Mouse (Mus musculus): ENCODE results near the gene Gp5. TPM values are rescaled to one million over a fixed set of nuclear protein-coding genes. Genes with fewer than 3 reads are reported as not detected.

Gp5 gene
- total RNA-seq, 2 experiments from 2014 or later: 0.36 to 0.49 TPM

DNA sequence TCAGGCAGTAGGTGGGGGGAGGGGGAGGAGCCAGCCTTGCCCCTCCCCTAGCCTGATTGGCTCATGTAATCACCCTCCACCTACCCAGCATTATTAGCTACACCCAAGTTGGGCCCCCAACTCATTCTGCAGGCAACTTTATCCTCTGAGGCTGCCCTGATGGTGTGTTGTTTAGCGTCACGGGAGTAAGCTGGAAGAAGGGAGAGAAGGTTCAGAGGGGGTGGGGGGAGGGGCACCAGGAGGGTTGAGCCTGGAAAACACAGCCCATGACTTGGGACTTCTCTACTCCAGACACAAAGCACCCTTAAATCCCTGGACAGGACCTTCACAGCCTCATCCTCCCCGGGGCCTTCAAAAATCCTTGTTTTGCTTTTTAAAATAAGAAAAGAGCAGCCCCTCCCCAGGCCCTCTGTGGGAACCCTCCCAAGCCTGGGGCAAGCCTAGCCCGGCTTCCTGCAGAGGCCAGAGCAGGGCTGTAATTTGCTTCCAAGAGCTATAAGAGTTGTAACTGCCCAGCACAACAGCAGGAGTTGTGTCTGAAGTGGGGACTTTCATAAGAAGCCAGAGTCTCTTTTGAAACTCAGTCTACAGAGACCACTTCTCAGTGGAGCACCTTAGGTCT, 29.8 kb downstream of the Gp5 start:
- no peak for DNase-seq (ENCODE audit: low spot score in 2 of 2)

DNA sequence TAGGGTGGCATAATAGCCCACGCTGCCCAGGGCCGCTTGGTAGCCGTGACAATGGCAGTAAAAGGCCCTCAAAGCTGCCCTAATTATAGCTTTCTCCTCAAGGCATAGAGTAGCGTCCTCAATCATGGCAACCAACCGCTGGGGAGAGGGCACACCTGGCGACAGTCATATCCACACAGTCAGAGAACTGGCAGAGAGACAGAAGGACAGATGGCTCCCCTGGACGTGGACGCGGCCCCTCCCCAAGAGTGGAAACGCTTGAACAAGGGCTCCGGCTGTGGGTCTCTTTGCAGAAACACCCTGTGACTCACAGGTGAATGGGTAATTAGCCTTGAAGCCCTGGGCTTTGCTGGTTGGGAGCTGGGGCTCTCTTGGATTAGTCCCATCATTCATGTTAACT, 32.2 kb downstream of the Gp5 start:
- no peak for DNase-seq (ENCODE audit: low spot score in 2 of 2)

DNA sequence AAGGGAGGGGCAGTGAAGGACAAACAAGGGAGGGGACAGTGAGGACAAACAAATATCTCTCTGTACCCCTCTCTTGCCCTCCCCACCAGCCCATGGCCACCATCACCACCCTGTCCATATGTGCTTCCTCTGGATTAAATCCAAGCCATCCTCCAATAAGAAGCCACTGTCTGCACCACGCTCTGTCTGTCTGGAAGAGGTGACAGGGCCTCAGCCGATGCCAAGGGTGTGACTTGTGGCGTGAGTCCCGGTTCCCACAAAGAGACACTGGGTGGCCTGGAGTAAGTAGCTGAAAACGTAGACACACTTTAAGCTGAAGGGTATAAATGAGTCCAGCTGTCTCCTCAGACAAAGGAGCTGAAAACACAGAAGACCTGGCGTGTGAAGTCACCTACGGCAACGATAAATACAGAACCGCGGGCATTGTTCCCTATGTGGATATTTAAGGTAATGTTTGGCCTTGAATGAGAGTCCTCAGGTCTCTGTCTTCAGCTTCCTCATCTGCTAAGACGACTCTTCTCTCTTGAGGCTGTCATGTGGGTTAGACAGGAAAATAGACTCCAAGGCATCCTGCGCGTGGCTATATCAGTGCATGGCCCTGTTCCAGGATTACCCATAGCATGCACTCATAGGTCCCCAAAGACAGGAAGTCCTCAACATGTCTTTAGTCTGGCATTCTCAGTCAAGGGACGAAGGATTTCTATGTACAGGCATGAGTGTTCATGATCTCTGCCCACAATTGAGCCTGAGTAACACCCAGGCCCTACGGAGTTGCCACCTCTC, 34.8 kb downstream of the Gp5 start:
- no peak for DNase-seq (ENCODE audit: low spot score in 2 of 2)

DNA sequence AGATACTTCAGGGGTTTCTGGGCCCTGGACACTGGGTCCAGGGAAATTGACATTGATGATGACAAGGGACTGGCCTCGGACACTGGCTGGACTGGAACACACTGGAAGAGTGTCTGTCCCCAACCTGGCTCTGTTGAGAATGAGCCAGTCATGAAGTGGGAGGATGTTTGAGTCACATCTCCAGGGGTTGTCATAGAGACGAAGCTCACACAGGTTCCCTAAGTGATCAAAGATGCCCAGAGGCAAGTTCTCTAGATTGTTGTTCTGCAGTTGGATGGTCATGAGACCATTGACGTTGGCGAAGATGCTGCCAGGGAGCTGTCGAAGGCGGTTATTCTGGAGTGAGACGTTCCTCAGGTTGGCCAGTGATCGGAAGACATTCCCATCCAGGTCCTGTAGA, 37.5 kb downstream of the Gp5 start:
- no peak for DNase-seq (ENCODE audit: low spot score in 2 of 2)

DNA sequence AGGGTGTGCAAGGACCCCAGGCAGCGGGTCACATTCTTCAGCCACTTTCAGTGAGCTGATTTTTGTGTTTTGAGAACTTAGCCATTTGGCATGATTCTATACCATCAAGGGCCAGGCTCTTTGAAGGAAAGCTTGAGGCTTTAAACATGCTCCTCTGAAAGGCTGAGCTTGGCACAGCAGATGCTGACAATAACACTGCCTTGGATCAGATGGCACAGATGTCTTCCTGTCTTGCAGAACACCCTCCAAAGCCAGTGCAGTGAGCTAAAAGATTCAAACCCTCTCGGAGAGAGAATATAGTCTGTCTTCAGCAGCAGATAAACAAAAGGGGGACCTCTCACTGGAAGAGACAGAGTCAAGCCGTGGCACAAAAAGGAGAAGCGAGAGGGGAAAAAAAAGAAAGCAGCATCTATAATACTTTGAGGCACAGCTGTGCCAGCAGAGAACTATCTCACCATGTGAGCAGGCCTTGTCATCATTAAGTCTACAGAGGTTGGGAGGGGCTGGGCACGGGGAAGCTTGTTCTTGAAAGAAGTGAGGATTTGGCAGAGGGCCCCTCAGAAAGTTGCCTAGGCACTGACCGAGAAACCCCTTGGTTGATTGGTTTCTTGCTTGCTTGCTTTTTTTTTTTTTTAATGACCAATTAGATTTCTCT, 38.5 kb downstream of the Gp5 start:
- no peak for DNase-seq (ENCODE audit: low spot score in 2 of 2)

DNA sequence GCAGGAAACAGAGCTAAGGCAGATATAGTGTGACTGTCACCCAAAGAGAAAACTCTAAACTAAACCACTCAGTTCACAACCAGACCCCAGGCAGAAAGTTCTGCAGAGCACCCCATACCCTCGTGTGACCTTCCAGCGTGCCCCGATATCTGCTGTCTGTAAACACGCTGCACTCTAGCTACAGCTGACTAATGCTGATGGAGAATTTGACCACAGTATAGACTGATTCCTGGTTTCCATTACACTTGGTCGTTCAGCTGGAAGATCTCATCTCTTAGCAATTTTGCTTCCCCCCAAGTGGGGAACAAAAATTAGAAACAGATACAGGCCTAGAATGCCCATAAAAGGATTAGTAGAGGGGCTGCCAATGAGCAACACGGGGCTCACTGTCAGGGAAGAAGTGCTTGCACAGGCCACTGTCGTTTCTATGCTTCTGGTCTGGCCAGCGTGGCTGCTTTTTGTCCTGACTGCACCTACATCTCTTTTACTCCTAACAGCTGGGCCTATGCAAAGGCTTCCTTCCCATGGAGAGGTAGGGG, 39.3 kb downstream of the Gp5 start:
- no peak for DNase-seq (ENCODE audit: low spot score in 2 of 2)

DNA sequence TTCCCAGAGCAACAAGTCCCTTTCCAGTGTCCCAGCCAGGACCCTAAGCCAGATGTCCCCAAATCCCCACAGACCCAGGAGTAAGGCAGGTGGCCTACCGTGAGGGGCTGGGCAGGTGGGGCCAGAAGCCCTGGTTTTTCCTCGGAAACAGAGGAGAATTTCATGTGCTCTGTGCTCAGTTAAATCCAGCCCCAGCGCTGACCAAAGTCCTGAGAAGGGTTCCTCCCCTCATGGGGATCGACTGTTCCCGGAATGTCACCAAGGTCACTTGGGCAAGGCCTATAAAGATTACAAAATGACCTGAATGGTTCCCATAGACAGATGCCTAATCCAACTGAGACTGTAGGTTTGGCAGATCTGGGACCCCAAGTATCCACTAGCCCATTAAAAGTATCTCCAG, 43.2 kb downstream of the Gp5 start, which contains the start of gene Cpn2:
Gene Cpn2 (minus strand): TSS at position 141 of the 400 bp plus-strand sequence.
- DNase-seq (ENCODE audit: low spot score in 2 of 2): no peak

DNA sequence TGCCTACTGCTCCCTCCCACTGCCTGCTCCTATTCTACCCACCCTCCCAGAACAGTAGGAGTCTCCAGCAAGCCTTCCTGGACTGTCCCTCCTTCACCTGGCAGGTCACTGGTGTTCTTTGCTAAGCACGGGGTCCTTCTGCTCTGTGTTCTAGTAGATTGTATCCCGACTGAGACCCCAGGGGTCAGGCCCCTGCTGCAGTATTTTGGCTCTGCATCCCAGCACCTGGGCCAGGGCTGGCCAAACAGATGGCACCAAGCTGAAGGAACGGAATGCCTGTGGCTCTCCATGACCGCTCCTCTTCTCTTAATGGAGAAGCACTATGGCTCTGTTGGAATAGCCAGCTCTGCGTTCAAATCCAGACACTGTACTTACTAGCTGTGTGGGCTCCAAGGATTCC, 44.0 kb downstream of the Gp5 start:
- DNase-seq (ENCODE audit: low spot score in 2 of 2): no peak

DNA sequence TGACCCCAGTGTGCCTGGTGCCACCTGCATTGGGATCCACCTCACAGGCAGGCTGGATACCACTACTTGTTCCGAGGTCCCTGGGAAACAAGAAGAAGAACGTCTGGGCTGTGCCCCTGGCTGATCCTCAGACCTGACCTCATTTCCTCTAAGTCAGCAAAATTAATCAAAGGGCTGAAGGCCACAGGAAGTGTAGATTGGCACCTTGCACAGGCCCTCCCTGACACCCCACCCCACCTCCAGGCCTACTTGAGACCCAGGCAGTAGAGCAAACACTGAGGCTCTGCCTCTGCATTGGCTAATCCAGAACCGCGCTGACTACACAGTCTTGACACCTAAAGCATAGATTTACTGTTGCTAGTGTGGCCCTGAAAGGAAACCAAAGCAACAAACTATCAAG, 45.0 kb downstream of the Gp5 start:
- DNase-seq (ENCODE audit: low spot score in 2 of 2): no peak

DNA sequence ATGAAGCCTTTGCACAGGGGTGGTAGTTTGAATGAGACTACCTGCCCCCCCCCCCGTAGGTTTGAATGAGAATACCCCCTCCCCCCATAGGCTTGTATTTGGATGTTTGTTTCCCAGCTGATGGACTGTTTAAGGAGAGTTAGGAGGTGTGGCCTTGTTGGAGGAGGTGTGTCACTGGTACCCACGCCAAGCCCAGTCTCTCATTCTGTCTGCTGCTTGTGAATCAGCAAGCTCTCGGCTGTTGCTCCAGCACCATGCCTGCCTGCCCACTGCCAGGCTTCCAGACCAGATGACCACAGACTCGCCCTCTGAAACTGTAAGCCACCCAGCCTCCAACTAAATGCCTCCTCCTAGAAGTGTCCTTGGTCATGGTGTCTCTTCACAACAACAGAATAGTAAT, 47.4 kb downstream of the Gp5 start:
- DNase-seq (ENCODE audit: low spot score in 2 of 2): no peak

DNA sequence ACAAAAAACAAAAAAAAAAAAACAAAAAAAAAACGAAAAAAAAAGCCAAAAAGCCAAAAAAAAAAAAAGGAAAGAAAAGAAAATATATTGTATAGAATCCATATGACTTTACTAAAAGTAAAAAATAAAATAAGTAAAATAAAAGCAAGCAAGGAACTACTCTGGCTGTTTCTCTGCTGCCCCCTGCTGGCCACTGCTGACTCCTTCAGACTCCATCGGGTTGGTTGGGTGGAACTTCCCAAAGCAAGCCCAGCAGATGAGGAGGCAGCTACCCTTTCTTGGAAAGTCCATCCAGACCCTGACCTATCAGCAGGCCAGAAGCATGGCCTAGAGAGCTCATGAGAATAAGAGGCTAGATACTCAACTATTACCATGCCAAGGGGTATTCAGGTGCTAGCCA, 47.9 kb downstream of the Gp5 start:
- DNase-seq (ENCODE audit: low spot score in 2 of 2): peak; percentile 46 to 71

DNA sequence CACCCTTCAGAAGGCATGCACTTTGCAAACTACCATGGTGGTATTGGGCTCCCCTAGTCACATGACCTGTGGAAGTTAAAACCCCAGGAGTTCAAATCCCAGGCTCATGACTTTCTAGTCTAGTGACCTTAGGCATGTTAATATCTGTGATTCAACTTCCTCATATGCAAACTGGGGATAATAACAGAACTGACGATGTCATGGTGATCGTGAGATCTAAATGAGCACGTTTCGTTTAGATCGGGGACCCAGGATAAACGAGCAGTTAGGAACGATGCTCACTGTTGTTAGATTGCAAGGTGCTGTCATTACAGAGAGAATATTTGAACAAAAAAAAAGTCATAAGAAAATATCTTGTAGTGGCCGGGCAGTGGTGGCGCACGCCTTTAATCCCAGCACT, 48.4 kb downstream of the Gp5 start:
- no peak for DNase-seq (ENCODE audit: low spot score in 2 of 2)

DNA sequence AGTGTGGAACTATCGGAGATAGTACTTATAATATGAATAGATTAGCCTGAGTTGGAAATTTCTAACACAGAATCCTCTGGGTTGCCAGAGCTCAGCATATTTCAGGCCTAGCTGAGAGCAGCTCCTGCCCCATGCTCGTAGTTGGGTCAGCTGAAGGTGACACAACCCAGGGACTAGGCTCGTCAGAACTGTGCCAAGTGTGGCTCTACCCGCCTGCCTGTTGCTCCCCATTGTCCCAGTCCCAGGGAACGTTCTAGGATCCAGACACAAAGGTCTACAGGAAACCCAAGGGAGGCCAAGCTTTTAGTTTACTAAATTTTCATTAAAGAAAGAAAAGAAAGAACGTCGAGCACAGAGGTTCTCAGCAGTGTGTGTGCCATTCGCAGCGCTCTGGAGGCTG, 49.2 kb downstream of the Gp5 start:
- DNase-seq (ENCODE audit: low spot score in 2 of 2): no peak

DNA sequence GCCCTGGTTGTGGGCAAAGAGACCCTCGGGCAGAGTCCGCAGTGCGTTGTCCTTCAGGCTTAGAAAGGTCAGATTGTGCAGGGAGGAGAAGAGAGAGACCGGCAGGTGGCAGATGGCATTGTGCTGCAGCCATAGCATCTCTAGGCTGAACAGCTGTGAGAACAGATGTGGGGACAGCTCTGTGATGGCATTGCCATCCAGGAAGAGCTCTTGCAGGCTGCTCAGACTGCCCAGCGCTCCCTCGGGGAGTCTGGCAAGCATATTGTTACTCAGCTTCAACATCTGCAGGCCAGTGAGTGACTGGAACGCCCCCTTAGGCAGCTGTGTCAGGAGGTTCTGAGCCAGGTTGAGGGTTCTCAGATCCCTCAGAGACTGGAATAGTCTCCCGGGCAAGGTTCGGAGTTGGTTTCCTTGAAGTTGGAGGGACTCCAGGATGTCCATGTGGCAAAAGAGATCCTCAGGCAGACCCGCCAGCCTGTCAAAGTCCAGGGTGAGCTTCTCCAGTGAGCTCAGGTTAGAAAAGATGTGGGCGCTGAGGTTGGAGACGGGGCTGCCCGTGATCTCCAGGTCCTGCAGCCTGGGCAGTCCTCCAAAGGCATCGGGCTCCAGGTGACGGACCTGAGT, 50.5 kb downstream of the Gp5 start:
- no peak for DNase-seq (ENCODE audit: low spot score in 2 of 2)

DNA sequence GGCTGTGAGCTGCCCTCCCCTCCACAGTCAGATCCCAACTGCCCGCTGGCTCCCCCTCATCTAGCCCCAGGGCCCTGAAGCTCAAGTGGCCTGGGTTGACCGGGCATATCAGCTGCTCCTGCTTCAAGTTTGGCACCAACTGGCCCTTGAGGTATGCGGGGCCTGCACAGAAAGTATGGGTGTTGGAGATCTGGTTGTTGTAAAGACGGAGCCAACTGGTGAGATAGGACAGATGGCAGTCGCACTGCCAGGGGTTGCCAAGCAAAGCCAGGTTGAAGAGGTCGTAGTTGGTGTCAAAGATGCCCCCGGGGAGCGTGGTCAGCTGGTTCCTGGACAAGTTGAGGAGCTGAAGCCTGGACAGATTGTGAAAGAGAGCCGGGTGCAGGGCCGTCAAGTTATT, 51.1 kb downstream of the Gp5 start:
- peak in 1 of 2 experiments; percentile 41 for DNase-seq (ENCODE audit: low spot score in 2 of 2)

DNA sequence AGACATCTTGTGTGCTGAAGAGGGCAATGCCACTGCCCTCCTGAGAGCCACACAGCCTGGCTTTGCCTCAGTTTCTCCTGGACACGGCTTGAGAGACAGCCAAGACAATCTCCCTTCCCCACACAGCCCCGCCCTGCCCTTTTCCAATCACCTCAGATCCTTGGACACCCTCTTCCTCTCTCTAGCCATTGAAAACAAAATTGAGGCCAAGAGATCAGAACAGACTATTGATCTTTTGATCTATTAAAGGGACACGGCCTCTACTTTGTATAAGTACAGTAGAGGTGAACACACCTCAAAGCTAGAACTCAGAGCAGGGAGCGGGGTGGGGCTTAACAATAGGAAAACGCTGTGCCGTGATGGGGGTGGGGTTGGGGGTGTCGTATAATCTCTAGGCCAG, 52.1 kb downstream of the Gp5 start:
- DNase-seq (ENCODE audit: low spot score in 2 of 2): no peak

DNA sequence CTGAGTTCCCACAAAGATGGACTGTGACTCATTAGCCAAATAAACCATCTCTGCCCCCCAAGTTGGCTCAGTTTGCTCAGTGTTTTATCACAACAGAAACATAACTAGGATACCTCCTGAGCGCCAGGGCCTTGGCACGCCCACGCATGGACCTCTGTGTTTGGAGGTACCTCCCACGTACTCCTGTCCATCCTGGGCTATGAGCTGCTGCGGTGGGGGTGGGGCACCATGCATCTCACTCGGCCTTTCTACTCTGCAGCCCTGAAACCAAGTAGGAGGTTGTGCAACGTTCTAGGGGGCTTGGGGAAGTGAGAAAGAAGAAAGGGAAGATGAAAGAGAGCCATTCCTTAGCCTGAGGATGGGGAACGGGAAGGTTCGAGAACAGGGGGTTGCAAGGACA, 52.9 kb downstream of the Gp5 start:
- no peak for DNase-seq (ENCODE audit: low spot score in 2 of 2)

Other genes with a start within 250 kb of the Gp5 start
- gene Hes1, start 246.4 kb downstream of the Gp5 start, total RNA-seq (2021): 10 to 100 TPM; 29.5 to 30.0 TPM
- under 1 TPM; 0.12 to 0.36 TPM for gene Cpn2, start 43.3 kb downstream of the Gp5 start, total RNA-seq (2021)
- gene Lrrc15, start 27.5 kb downstream of the Gp5 start, total RNA-seq (2021): 1 to 10 TPM; 2.3 to 2.8 TPM
- gene Atp13a3, start 95.2 kb upstream of the Gp5 start, total RNA-seq (2021): 100 to 1,000 TPM in 1 of 2 experiments, 10 to 100 TPM in 1; 94.9 to 113 TPM
- 10 to 100 TPM in 1 of 2 experiments, 1 to 10 TPM in 1; 9.7 to 11.2 TPM for gene Tmem44, start 240.1 kb upstream of the Gp5 start, total RNA-seq (2021)

Measured in gastrocnemius, postnatal 4 days (tissue).